Mouse (Mus musculus) heart, embryonic 10.5 days (tissue): ENCODE measurements around the gene Tuba1b. TPM values are rescaled to one million over a fixed set of nuclear protein-coding genes. Genes with fewer than 3 reads are reported as not detected.

Experiments
- DNase-seq: peaks from one replicate; pipeline ENCODE4 v3.0.0-alpha.2; 2017; ENCODE audit warnings: low spot score
- H3K27ac ChIP-seq: fragments of 300-500 bp; sonication (generic); 2 replicates; pipeline ENCODE4 v1.5.1; 2016; ENCODE audit warnings: mild to moderate bottlenecking
- H3K27me3 ChIP-seq: fragments of 300-500 bp; sonication (generic); 2 replicates; pipeline ENCODE4 v1.6.1; 2016; ENCODE audit warnings: mild to moderate bottlenecking; ENCODE audit not compliant: poor library complexity, insufficient read depth, severe bottlenecking
- H3K36me3 ChIP-seq: fragments of 300-500 bp; sonication (generic); 2 replicates; pipeline ENCODE4 v1.6.1; 2016; ENCODE audit warnings: mild to moderate bottlenecking, moderate library complexity
- H3K4me1 ChIP-seq: fragments of 300-500 bp; sonication (generic); 2 replicates; pipeline ENCODE4 v1.6.1; 2016; ENCODE audit warnings: mild to moderate bottlenecking
- H3K4me3 ChIP-seq: fragments of 300-500 bp; sonication (generic); 2 replicates; pipeline ENCODE4 v1.5.1; 2016; ENCODE audit warnings: mild to moderate bottlenecking, moderate library complexity
- H3K9me3 ChIP-seq: fragments of 300-500 bp; sonication (generic); 2 replicates; pipeline ENCODE4 v1.6.1; 2016; ENCODE audit warnings: mild to moderate bottlenecking, moderate library complexity
- WGBS: fragments of 180-500 bp; shearing (Covaris S2); methylation state at CpG from one replicate; pipeline ENCODE4 v1.1.7; 2016; 5-methylcytosine and 5-hydroxymethylcytosine counted together
- polyA plus RNA-seq: library from polyadenylated mRNA; unstranded; fragments of >200 nt; fragmentation: Nextera tagmentation; extraction: Ambion mirVana; gene quantifications from 2 replicates; pipeline ENCODE4 v1.2.1, GENCODE M21; 2016

Tuba1b gene
- polyA plus RNA-seq, 1 experiment from 2014 or later, result 2,007 TPM

DNA sequence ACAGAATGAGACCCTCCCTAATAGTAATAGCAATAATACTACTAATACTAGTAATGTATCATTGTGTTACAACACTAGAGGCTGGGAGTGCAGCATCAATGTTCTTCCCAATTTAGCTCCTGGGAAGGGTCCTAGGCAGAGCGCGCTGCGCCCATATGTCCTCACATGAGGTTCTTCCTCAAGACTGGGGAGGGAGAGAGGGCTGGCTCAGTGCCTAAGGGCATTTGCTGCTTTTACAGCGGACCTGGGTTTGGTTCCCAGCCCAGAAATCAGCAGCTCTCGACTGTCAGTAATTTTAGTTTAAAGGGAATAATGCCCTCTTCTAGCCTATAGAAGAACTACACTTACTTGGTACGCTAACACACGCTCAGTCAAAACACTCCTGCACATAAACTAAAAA, 46.8 kb downstream of the Tuba1b start:
- H3K27ac ChIP-seq, result no peak overlapping the region
- peaks cover 8% of the 10 kb centered on the region for H3K4me1 ChIP-seq
- DNase-seq, result no peak
- H3K27me3 ChIP-seq, result peaks cover 15% of the 10 kb centered on the region
- H3K9me3 ChIP-seq, result no peaks in the 10 kb centered on the region
- H3K36me3 ChIP-seq, result no peaks in the 10 kb centered on the region
- no peak overlapping the region for H3K4me3 ChIP-seq
- 77% methylated on average over 7 of the region's 7 CpGs for WGBS

DNA sequence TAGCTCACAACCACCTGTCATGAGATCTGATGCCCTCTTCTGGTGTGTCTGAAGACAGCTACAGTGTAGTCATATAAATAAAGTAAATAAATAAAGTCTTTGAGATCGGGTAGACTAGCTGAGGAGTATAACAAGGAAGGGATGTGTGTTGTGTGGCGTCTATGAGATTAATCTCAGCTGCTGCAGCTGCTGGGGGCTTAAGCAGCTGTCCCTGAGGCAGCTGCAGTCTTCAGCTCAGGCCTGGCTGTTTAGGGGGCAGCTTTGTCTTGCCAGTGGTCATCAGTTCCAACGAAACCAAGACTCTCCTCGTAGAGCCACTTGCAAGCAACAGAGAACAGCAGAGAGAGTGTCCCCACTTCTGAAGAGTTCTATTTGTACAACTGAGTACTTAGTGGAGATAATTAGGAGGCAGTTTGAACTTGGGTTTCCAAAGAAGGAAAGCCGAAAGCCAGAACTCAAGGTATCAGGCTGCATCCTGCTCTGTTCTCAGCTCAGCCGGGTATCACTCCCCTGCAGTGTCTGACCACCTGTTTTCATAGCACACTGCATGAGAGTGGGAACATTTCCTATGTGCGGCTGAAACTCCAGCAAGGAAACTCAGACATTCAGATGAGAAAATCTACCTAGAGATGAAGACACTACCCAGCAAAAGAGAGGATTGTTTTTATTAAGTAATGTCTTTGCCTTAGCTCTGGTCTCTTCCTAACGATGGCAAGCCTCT, 47.5 kb downstream of the Tuba1b start:
- no peaks in the 10 kb centered on the region for H3K36me3 ChIP-seq
- no peak overlapping the region for H3K4me3 ChIP-seq
- H3K27me3 ChIP-seq, result 0 out of 2 replicates have a peak, but pooled peaks cover 9% of the 10 kb centered on the region
- 63% methylated on average over 8 of the region's 8 CpGs for WGBS
- DNase-seq, result no peak
- no peak overlapping the region for H3K27ac ChIP-seq
- peaks cover 11% of the 10 kb centered on the region for H3K4me1 ChIP-seq
- H3K9me3 ChIP-seq, result no peaks in the 10 kb centered on the region

DNA sequence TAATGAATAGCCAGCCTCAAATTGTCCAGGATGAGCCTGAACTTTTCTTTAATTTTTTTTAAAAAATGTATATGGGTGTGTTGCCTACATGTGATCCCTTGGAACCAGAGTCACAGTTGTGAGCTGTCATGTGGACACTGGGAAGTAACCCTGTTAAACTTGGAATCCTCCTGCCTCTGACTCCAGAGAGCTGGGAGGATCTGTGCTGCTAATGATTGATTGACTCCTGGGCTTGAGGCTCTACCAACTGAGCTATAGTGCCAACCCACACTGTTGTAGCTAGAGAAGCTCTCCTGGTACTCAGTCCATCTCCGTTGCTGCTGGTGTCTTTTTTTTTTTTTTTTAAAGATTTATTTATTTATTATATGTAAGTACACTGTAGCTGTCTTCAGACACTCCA, 50.3 kb downstream of the Tuba1b start:
- Histone ChIP-seq H3K36me3 (no peaks in the 10 kb centered on the region), H3K27me3 (no peaks in the 10 kb centered on the region), H3K4me1 (peaks cover 15% of the 10 kb centered on the region), H3K27ac (no peak overlapping the region), H3K9me3 (no peaks in the 10 kb centered on the region), H3K4me3 (no peak overlapping the region)
- WGBS, result 68% methylated on average over 1 of the region's 1 CpGs
- no peak for DNase-seq

- H3K27me3 ChIP-seq, result no peaks in the 10 kb centered on the region
- no peak overlapping the region for H3K4me3 ChIP-seq
- H3K4me1 ChIP-seq, result peaks cover 15% of the 10 kb centered on the region
- H3K27ac ChIP-seq, result no peak overlapping the region
- no peaks in the 10 kb centered on the region for H3K9me3 ChIP-seq
- H3K36me3 ChIP-seq, result 0 out of 2 replicates have a peak, but pooled peaks cover 3% of the 10 kb centered on the region
- DNase-seq, result no peak
Measured at GRCm38 (mm10) chr15:98883661-98884060, 50.7 kb downstream of the Tuba1b start.

- Histone ChIP-seq H3K36me3 (0 out of 2 replicates have a peak, but pooled peaks cover 4% of the 10 kb centered on the region), H3K27me3 (no peaks in the 10 kb centered on the region), H3K4me3 (peak overlapping the region; percentile 85), H3K4me1 (peaks cover 15% of the 10 kb centered on the region), H3K9me3 (no peaks in the 10 kb centered on the region), H3K27ac (peak overlapping the region; percentile 89)
- 13% methylated on average over 5 of the region's 5 CpGs for WGBS
- no peak for DNase-seq
Measured at GRCm38 (mm10) chr15:98881656-98882008, 52.7 kb downstream of the Tuba1b start.

Other genes starting within 250 kb of the Tuba1b start
- gene Ccdc65, start 226.4 kb downstream of the Tuba1b start, polyA plus RNA-seq, result 0.44 and 0.46 TPM in 2 replicates
- gene Fkbp11, start 206.4 kb downstream of the Tuba1b start, polyA plus RNA-seq, result 20.5 and 40.8 TPM in 2 replicates
- gene Arf3, start 171.4 kb downstream of the Tuba1b start, polyA plus RNA-seq, result 41.7 and 42.7 TPM in 2 replicates
- gene Wnt10b, start 156.4 kb downstream of the Tuba1b start, polyA plus RNA-seq, result 0.09 TPM in 1 of 2 replicates, not detected in the other
- not detected in 2 replicates for gene Wnt1, start 144.7 kb downstream of the Tuba1b start, polyA plus RNA-seq
- gene Ddn, start 125.1 kb downstream of the Tuba1b start, polyA plus RNA-seq, result 0.06 TPM in 1 of 2 replicates, not detected in the other
- 95.0 and 97.7 TPM in 2 replicates for gene Prkag1, start 103.0 kb downstream of the Tuba1b start, polyA plus RNA-seq
- gene Kmt2d, start 63.4 kb downstream of the Tuba1b start, polyA plus RNA-seq, result 10.1 and 12.0 TPM in 2 replicates
- gene Rhebl1, start 40.0 kb downstream of the Tuba1b start, polyA plus RNA-seq, result 6.5 and 11.8 TPM in 2 replicates
- gene Dhh, start 36.0 kb downstream of the Tuba1b start, polyA plus RNA-seq, result 2.9 and 3.0 TPM in 2 replicates
- 14.9 and 20.2 TPM in 2 replicates for gene Lmbr1l, start 16.3 kb downstream of the Tuba1b start, polyA plus RNA-seq
- not detected in 2 replicates for gene Gm49450, start 19.0 kb upstream of the Tuba1b start, polyA plus RNA-seq
- 1,319 and 1,394 TPM in 2 replicates for gene Tuba1a, start 19.1 kb upstream of the Tuba1b start, polyA plus RNA-seq
- 172 and 183 TPM in 2 replicates for gene Tuba1c, start 95.3 kb upstream of the Tuba1b start, polyA plus RNA-seq
- 0.36 and 1.1 TPM in 2 replicates for gene Prph, start 120.6 kb upstream of the Tuba1b start, polyA plus RNA-seq
- gene Troap, start 140.0 kb upstream of the Tuba1b start, polyA plus RNA-seq, result 35.7 TPM in 2 replicates
- gene C1ql4, start 153.3 kb upstream of the Tuba1b start, polyA plus RNA-seq, result 0.12 and 0.20 TPM in 2 replicates
- 2.7 and 7.5 TPM in 2 replicates for gene Dnajc22, start 158.6 kb upstream of the Tuba1b start, polyA plus RNA-seq
- 42.1 and 58.5 TPM in 2 replicates for gene Spats2, start 191.4 kb upstream of the Tuba1b start, polyA plus RNA-seq